ENCODE assay signal across 25 mouse cellular contexts in genomic region chr16:33736746-33737145, GRCm38 (mm10). TPM values are rescaled to one million over a fixed set of nuclear protein-coding genes. Genes with fewer than 3 reads are reported as not detected.
DNase-seq lines count a peak whose midpoint lies in the region; ATAC-seq and TF ChIP-seq lines count a peak whose summit lies in the region.
"Had no signal": no experiment of that assay in that cellular context is flagged by ENCODE, and none has a peak within 500 bp of the region (broad histone marks: within the 10 kb centered on the region; RNA-seq: fewer than 3 reads in every experiment).

No protein-coding gene starts in this region.

- H3K4me1 ChIP-seq in liver, postnatal 0 days (ENCODE audit: insufficient read depth) = peaks cover 9% of the 10 kb centered on the region
- H3K4me1 ChIP-seq in liver, embryonic 11.5 days (replicated peaks; ENCODE audit: control insufficient read depth, insufficient read depth, low read length) = peaks cover 6% of the 10 kb centered on the region
- H3K4me1 ChIP-seq in MEL (ENCODE audit: control insufficient read depth in 1 of 2, insufficient read depth in 2 of 2, low read length in 2 of 2) = peaks cover 5 to 13% of the 10 kb centered on the region in 2 experiments
- peaks cover 55% of the 10 kb centered on the region for H3K4me1 ChIP-seq in forebrain, embryonic 14.5 days (ENCODE audit: control insufficient read depth, insufficient read depth, low read length)
- no peaks in the 10 kb centered on the region for H3K4me1 ChIP-seq in intestine, postnatal 0 days (replicated peaks; ENCODE audit: control insufficient read depth, insufficient read depth, low read length)

- no peak overlapping the region for H3K27ac ChIP-seq in liver, postnatal 0 days (ENCODE audit: low read depth)
- H3K27ac ChIP-seq in liver, embryonic 11.5 days (ENCODE audit: low read depth, low read length) = no peak overlapping the region
- no peak overlapping the region for H3K27ac ChIP-seq in MEL (ENCODE audit: control insufficient read depth, low read depth, low read length)
- peak overlapping the region; percentile 85; the same call in 1 of the 2 replicates for H3K27ac ChIP-seq in forebrain, embryonic 14.5 days (ENCODE audit: low read depth, low read length)
- no peak overlapping the region for H3K27ac ChIP-seq in intestine, postnatal 0 days (ENCODE audit: low read depth, low read length)
- H3K27ac ChIP-seq: embryonic facial prominence, embryonic 15.5 days; heart, embryonic 13.5 days; left cerebral cortex, adult 2 months; neural tube, embryonic 12.5 days had no signal

- TF ChIP-seq POLR2A in MEL (IDR thresholded peaks at IDR 0.05; ENCODE audit: control insufficient read depth in 1 of 2, insufficient read depth in 1 of 2, low read depth in 1 of 2, low read length in 2 of 2, poor library complexity in 1 of 2) = no peak

- no peaks in the 10 kb centered on the region for H3K27me3 ChIP-seq in liver, postnatal 0 days (ENCODE audit: insufficient read depth, low read length)
- H3K27me3 ChIP-seq in liver, embryonic 11.5 days (replicated peaks; ENCODE audit: control insufficient read depth, insufficient read depth, low read length) = no peaks in the 10 kb centered on the region
- H3K27me3 ChIP-seq in MEL (ENCODE audit: control insufficient read depth in 1 of 2, insufficient read depth in 2 of 2, low read length in 2 of 2) = no peaks in the 10 kb centered on the region
- H3K27me3 ChIP-seq in forebrain, embryonic 14.5 days (replicated peaks; ENCODE audit: control insufficient read depth, insufficient read depth, low read length) = no peaks in the 10 kb centered on the region
- H3K27me3 ChIP-seq in intestine, postnatal 0 days (replicated peaks; ENCODE audit: control insufficient read depth, insufficient read depth, low read length) = no peaks in the 10 kb centered on the region
- H3K27me3 ChIP-seq: embryonic facial prominence, embryonic 15.5 days; heart, embryonic 13.5 days; neural tube, embryonic 12.5 days had no signal

- no peaks in the 10 kb centered on the region for H3K9me3 ChIP-seq in liver, postnatal 0 days (ENCODE audit: low read length)
- H3K9me3 ChIP-seq in liver, embryonic 11.5 days (ENCODE audit: control insufficient read depth, low read length) = no peaks in the 10 kb centered on the region
- H3K9me3 ChIP-seq in MEL (replicated peaks; ENCODE audit: insufficient read depth, low read length) = no peaks in the 10 kb centered on the region
- H3K9me3 ChIP-seq in forebrain, embryonic 14.5 days (replicated peaks; ENCODE audit: control insufficient read depth, low read length) = no peaks in the 10 kb centered on the region
- no peaks in the 10 kb centered on the region for H3K9me3 ChIP-seq in intestine, postnatal 0 days (ENCODE audit: control insufficient read depth)
- H3K9me3 ChIP-seq: embryonic facial prominence, embryonic 15.5 days; G1E; heart, embryonic 13.5 days; neural tube, embryonic 12.5 days had no signal

- TF ChIP-seq CTCF in liver, postnatal 0 days (IDR thresholded peaks at IDR 0.05; ENCODE audit: low read depth) = 0 out of 2 replicates have a peak, but pooled peaks have one; percentile 18
- TF ChIP-seq CTCF in MEL (IDR thresholded peaks at IDR 0.05 in 2 of 3, conservative IDR thresholded peaks at IDR 0.05 in 1 of 3; ENCODE audit: control insufficient read depth in 1 of 3, insufficient read depth in 1 of 3, low read depth in 2 of 3, low read length in 3 of 3, poor library complexity in 1 of 3, severe bottlenecking in 1 of 3) = peak in 1 of 3 experiments; percentile 25; a peak in 2 of 6 replicates
- TF ChIP-seq CTCF in intestine, postnatal 0 days (IDR thresholded peaks at IDR 0.05; ENCODE audit: low read depth) = no peak

- no peaks in the 10 kb centered on the region for H3K79me2 ChIP-seq in MEL (ENCODE audit: control insufficient read depth, insufficient read depth, low read length, poor library complexity)

- ATAC-seq in liver, postnatal 0 days = no peak
- no peak for ATAC-seq in liver, embryonic 11.5 days (replicated peaks; ENCODE audit: low FRiP score)
- ATAC-seq in forebrain, embryonic 14.5 days = no peak
- ATAC-seq in intestine, postnatal 0 days = no peak
- ATAC-seq in monocyte, adult 5-6 weeks (replicated peaks; ENCODE audit: insufficient number of reproducible peaks, low FRiP score, low TSS enrichment, poor library complexity, severe bottlenecking) = no peak
- ATAC-seq: hindbrain, embryonic 16.5 days had no signal

- no peak overlapping the region for H3K4me2 ChIP-seq in liver, postnatal 0 days (ENCODE audit: low read depth, low read length)
- H3K4me2 ChIP-seq in liver, embryonic 11.5 days = no peak overlapping the region
- H3K4me2 ChIP-seq in forebrain, embryonic 14.5 days (ENCODE audit: low read length) = no peak overlapping the region
- H3K4me2 ChIP-seq in intestine, postnatal 0 days (replicated peaks; ENCODE audit: low read depth) = no peak overlapping the region
- H3K4me2 ChIP-seq: embryonic facial prominence, embryonic 15.5 days; heart, embryonic 13.5 days; midbrain, embryonic 11.5 days; neural tube, embryonic 12.5 days had no signal

- H3K36me3 ChIP-seq in liver, postnatal 0 days (replicated peaks; ENCODE audit: insufficient read depth, low read length) = peaks cover 14% of the 10 kb centered on the region
- H3K36me3 ChIP-seq in liver, embryonic 11.5 days (ENCODE audit: control insufficient read depth, insufficient read depth, low read length) = peaks cover 5% of the 10 kb centered on the region; the same call in 1 of the 2 replicates
- peaks cover 0 to 12% of the 10 kb centered on the region in 2 experiments; a peak in 2 of 4 replicates for H3K36me3 ChIP-seq in MEL (ENCODE audit: control insufficient read depth in 1 of 2, insufficient read depth in 2 of 2, low read length in 2 of 2)
- H3K36me3 ChIP-seq in forebrain, embryonic 14.5 days (ENCODE audit: control insufficient read depth, insufficient read depth, low read length) = peaks cover 3% of the 10 kb centered on the region; the same call in 1 of the 2 replicates
- 0 out of 2 replicates have a peak, but pooled peaks cover 4% of the 10 kb centered on the region for H3K36me3 ChIP-seq in intestine, postnatal 0 days (ENCODE audit: control insufficient read depth, insufficient read depth)
- H3K36me3 ChIP-seq: G1E; neural tube, embryonic 12.5 days had no signal

- no peak overlapping the region for H3K9ac ChIP-seq in liver, postnatal 0 days (replicated peaks)
- no peak overlapping the region for H3K9ac ChIP-seq in liver, embryonic 11.5 days (ENCODE audit: low read depth, low read length)
- H3K9ac ChIP-seq in MEL (ENCODE audit: control insufficient read depth, low read depth, low read length, poor library complexity, severe bottlenecking) = no peak overlapping the region
- H3K9ac ChIP-seq in forebrain, embryonic 14.5 days (ENCODE audit: low read length) = no peak overlapping the region
- no peak overlapping the region for H3K9ac ChIP-seq in intestine, postnatal 0 days (ENCODE audit: low read depth, low read length)
- H3K9ac ChIP-seq: embryonic facial prominence, embryonic 15.5 days; heart, embryonic 13.5 days; neural tube, embryonic 12.5 days had no signal

- WGBS in liver, postnatal 0 days (ENCODE audit: insufficient replicate concordance) = 80% methylated on average over 6 of the region's 6 CpGs
- 76% methylated on average over 6 of the region's 6 CpGs for WGBS in liver, embryonic 11.5 days
- WGBS in forebrain, embryonic 14.5 days = 70% methylated on average over 6 of the region's 6 CpGs
- 86% methylated on average over 6 of the region's 6 CpGs for WGBS in intestine, postnatal 0 days

- no peak for TF ChIP-seq RAD21 in MEL (IDR thresholded peaks at IDR 0.05; ENCODE audit: low read depth, low read length)

- no peak overlapping the region for H3K4me3 ChIP-seq in liver, postnatal 0 days (ENCODE audit: low read depth, low read length)
- no peak overlapping the region for H3K4me3 ChIP-seq in liver, embryonic 11.5 days (ENCODE audit: low read depth, low read length)
- no peak overlapping the region for H3K4me3 ChIP-seq in MEL (ENCODE audit: control insufficient read depth in 1 of 2, insufficient read depth in 1 of 2, low read depth in 2 of 2, low read length in 2 of 2)
- no peak overlapping the region for H3K4me3 ChIP-seq in forebrain, embryonic 14.5 days (ENCODE audit: low read depth, low read length)
- no peak overlapping the region for H3K4me3 ChIP-seq in intestine, postnatal 0 days (ENCODE audit: low read depth, low read length)
- H3K4me3 ChIP-seq: embryonic facial prominence, embryonic 15.5 days; heart, embryonic 13.5 days; left cerebral cortex, adult 2 months; neural tube, embryonic 12.5 days had no signal

- TF ChIP-seq EP300 in liver, postnatal 0 days (IDR thresholded peaks at IDR 0.05; ENCODE audit: low read depth) = no peak
- no peak for TF ChIP-seq EP300 in MEL (IDR thresholded peaks at IDR 0.05; ENCODE audit: low read depth in 1 of 2, low read length in 2 of 2)

- DNase-seq in liver, postnatal 0 days = no peak
- DNase-seq in liver, embryonic 11.5 days (ENCODE audit: low spot score) = no peak
- no peak for DNase-seq in MEL (ENCODE audit: low read depth, low spot score)
- no peak for DNase-seq in forebrain, embryonic 14.5 days (ENCODE audit: low spot score)
- no peak for DNase-seq in kidney, postnatal 25 days
- DNase-seq: cerebellum, adult 2 months; cerebellum, postnatal 36 days; kidney, adult 11 months; left cerebral cortex, postnatal 4 days; liver; lung, adult 18-20 months; right cerebral cortex, postnatal 14 days; spleen, adult 18-20 months had no signal

TF ChIP-seq in MEL, 35 proteins besides CTCF, POLR2A, EP300 and RAD21 (continues in another document):
- TF ChIP-seq ELF1 (IDR thresholded peaks at IDR 0.05; ENCODE audit: low read depth, low read length) = no peak

RNA-seq across cellular contexts. Expression of gene Heg1, which starts 52.6 kb away (rescaled TPM):
- polyA plus RNA-seq in liver, postnatal 0 days (2015; fragmentation: Nextera tagmentation; extraction: Ambion mirVana) = 4.4 and 4.7 TPM in 2 replicates
- polyA plus RNA-seq in liver, embryonic 11.5 days (2014; fragmentation: Nextera tagmentation; extraction: Ambion mirVana) = 14.6 and 17.7 TPM in 2 replicates
- total RNA-seq in MEL (2012; rRNA removed) = 4.1 and 4.5 TPM in 2 replicates
- 10 to 100 TPM in 1 of 2 experiments, 1 to 10 TPM in 1; 6.9 to 72.0 TPM for polyA plus RNA-seq in MEL (2012; ENCODE audit: insufficient read depth in 1 of 2, insufficient read length in 2 of 2, low read depth in 1 of 2, low replicate concordance in 2 of 2, missing spikeins in 1 of 2)
- polyA plus RNA-seq in forebrain, embryonic 14.5 days (2014; fragmentation: Nextera tagmentation; extraction: Ambion mirVana) = 14.3 and 15.0 TPM in 2 replicates
- polyA plus RNA-seq in intestine, postnatal 0 days (2015; fragmentation: Nextera tagmentation; extraction: Ambion mirVana) = 11.6 and 13.0 TPM in 2 replicates
- total RNA-seq in monocyte, adult 5-6 weeks (2017) = 57.9 to 89.2 TPM (median 64.3 TPM) in 3 replicates

RNA-seq across cellular contexts. Expression of gene Muc13, which starts 57.1 kb away (rescaled TPM):
- polyA plus RNA-seq in liver, postnatal 0 days (2015; fragmentation: Nextera tagmentation; extraction: Ambion mirVana) = 1.2 TPM in 2 replicates
- polyA plus RNA-seq in liver, embryonic 11.5 days (2014; fragmentation: Nextera tagmentation; extraction: Ambion mirVana) = 10.1 and 10.4 TPM in 2 replicates
- total RNA-seq in MEL (2012; rRNA removed) = 59.5 and 60.4 TPM in 2 replicates
- 100 to 1,000 TPM in 1 of 2 experiments, not detected in 1; 129 TPM for polyA plus RNA-seq in MEL (2012; ENCODE audit: insufficient read depth in 1 of 2, insufficient read length in 2 of 2, low read depth in 1 of 2, low replicate concordance in 2 of 2, missing spikeins in 1 of 2)
- polyA plus RNA-seq in forebrain, embryonic 14.5 days (2014; fragmentation: Nextera tagmentation; extraction: Ambion mirVana) = not detected in 2 replicates
- polyA plus RNA-seq in intestine, postnatal 0 days (2015; fragmentation: Nextera tagmentation; extraction: Ambion mirVana) = 459 and 473 TPM in 2 replicates
- total RNA-seq in monocyte, adult 5-6 weeks (2017) = 0.11 to 1.6 TPM (median 1.4 TPM) in 3 replicates
- total RNA-seq: adrenal gland, adult 18-20 months; gastrocnemius, adult 18-20 months; layer of hippocampus, adult 8-10 months; left cerebral cortex, postnatal 4 days had no signal
- polyA plus RNA-seq: hindbrain, embryonic 16.5 days had no signal
